Mouse (Mus musculus): ENCODE data around the gene Glb1l.

GRCm38 (mm10) chr1:75219531-75219930 is 8.9 kb upstream of the Glb1l start, which contains the start of gene Tuba4a:
- no peak for TF ChIP-seq GATA1 (IDR thresholded peaks at IDR 0.05; ENCODE audit: borderline replicate concordance, low read length)
- no peak for TF ChIP-seq FLI1 (IDR thresholded peaks at IDR 0.05; ENCODE audit: low read length)

Data from megakaryocyte, embryonic 14.5 days (primary cell).